Mouse (Mus musculus) 3134 (cell line): Measurements from ENCODE around the gene D230025D16Rik.
"Not testable (repeated sequence)": the region's sequence is repeated elsewhere in the genome, so short reads cannot be mapped to it uniquely, and the experiment has no call there.

Experiments
- DNase-seq: peaks from one replicate; pipeline ENCODE4 v3.0.0-alpha.2; 2011; ENCODE audit warnings: low spot score; ENCODE audit not compliant: insufficient read length; ENCODE audit errors: extremely low read depth

The D230025D16Rik gene

GRCm38 (mm10) chr8:105224413-105225271 lies at the start of gene D230025D16Rik:
Gene D230025D16Rik, plus strand, starts transcription at chr8:105225145.
- DNase-seq: peak; percentile 94

- not testable (repeated sequence) for DNase-seq
Observed at GRCm38 (mm10) chr8:105175287-105175686, 49.7 kb upstream of the D230025D16Rik start.

GRCm38 (mm10) chr8:105178211-105178800 lies 46.6 kb upstream of the D230025D16Rik start:
- DNase-seq: no peak

GRCm38 (mm10) chr8:105182201-105182600 lies 42.7 kb upstream of the D230025D16Rik start:
- no peak for DNase-seq

- peak; percentile 55 for DNase-seq
Observed at GRCm38 (mm10) chr8:105186467-105187005, 38.4 kb upstream of the D230025D16Rik start.

GRCm38 (mm10) chr8:105192182-105192581 lies 32.8 kb upstream of the D230025D16Rik start:
- no peak for DNase-seq

GRCm38 (mm10) chr8:105205748-105206147 lies 19.2 kb upstream of the D230025D16Rik start:
- DNase-seq: no peak

GRCm38 (mm10) chr8:105206766-105207275 lies 18.1 kb upstream of the D230025D16Rik start:
- DNase-seq: no peak

GRCm38 (mm10) chr8:105207675-105208273 lies 17.2 kb upstream of the D230025D16Rik start:
- no peak for DNase-seq

GRCm38 (mm10) chr8:105209153-105210110 lies 15.5 kb upstream of the D230025D16Rik start:
- no peak for DNase-seq

- no peak for DNase-seq
Observed at GRCm38 (mm10) chr8:105214104-105214503, 10.8 kb upstream of the D230025D16Rik start.

- peak; percentile 16 for DNase-seq
Observed at GRCm38 (mm10) chr8:105217926-105218522, 6.9 kb upstream of the D230025D16Rik start.

- no peak for DNase-seq
Observed at GRCm38 (mm10) chr8:105223850-105224249, 1.1 kb upstream of the D230025D16Rik start.

GRCm38 (mm10) chr8:105225272-105225593 lies 288 bp downstream of the D230025D16Rik start:
- no peak for DNase-seq

GRCm38 (mm10) chr8:105225917-105226316 lies 972 bp downstream of the D230025D16Rik start:
- no peak for DNase-seq

- no peak for DNase-seq
Observed at GRCm38 (mm10) chr8:105231503-105232320, 6.8 kb downstream of the D230025D16Rik start.

GRCm38 (mm10) chr8:105232321-105232693 lies 7.4 kb downstream of the D230025D16Rik start:
- DNase-seq: not testable (repeated sequence)

- DNase-seq: no peak
Observed at GRCm38 (mm10) chr8:105233126-105233935, 8.4 kb downstream of the D230025D16Rik start.
